Mouse (Mus musculus): Measurements from ENCODE around the gene Gm7030. TPM values are rescaled to one million over a fixed set of nuclear protein-coding genes. Genes with fewer than 3 reads are reported as not detected.

Gm7030 gene
- total RNA-seq, 2 experiments from 2014 or later: not detected

GRCm38 (mm10) chr17:36060829-36061228 is 68.4 kb downstream of the Gm7030 start:
- Histone ChIP-seq H3K27ac (no peak overlapping the region), H3K4me3 (no peak overlapping the region)
- intact Hi-C loops (cut with DNase I): loop anchor here (1.0 to 10.0 kb wide), 3 partner anchors 74 to 130 kb away; no protein-coding TSS in a partner anchor
- peak; percentile 88 for TF ChIP-seq CTCF (IDR thresholded peaks at IDR 0.05)
- DNase-seq (ENCODE audit: extremely low spot score in 1 of 2, low spot score in 2 of 2): peak; percentile 83 to 87

Other genes starting within 250 kb of the Gm7030 start
- 10 to 100 TPM; 30.0 to 39.7 TPM for gene Dhx16, start 249.6 kb downstream of the Gm7030 start, total RNA-seq (2021)
- gene 2310061I04Rik, start 232.0 kb downstream of the Gm7030 start, total RNA-seq (2021): 10 to 100 TPM; 58.9 to 59.3 TPM
- 10 to 100 TPM; 51.8 to 63.6 TPM for gene Atat1, start 219.3 kb downstream of the Gm7030 start, total RNA-seq (2021)
- 10 to 100 TPM; 38.0 to 44.3 TPM for gene Mrps18b, start 213.0 kb downstream of the Gm7030 start, total RNA-seq (2021)
- gene Ppp1r10, start 213.0 kb downstream of the Gm7030 start, total RNA-seq (2021): 10 to 100 TPM; 68.8 to 70.6 TPM
- gene Abcf1, start 159.7 kb downstream of the Gm7030 start, total RNA-seq (2021): 10 to 100 TPM; 70.4 to 72.6 TPM
- gene Gnl1, start 149.6 kb downstream of the Gm7030 start, total RNA-seq (2021): 100 to 1,000 TPM; 186 TPM
- gene Prr3, start 149.2 kb downstream of the Gm7030 start, total RNA-seq (2021): 10 to 100 TPM; 40.8 to 43.9 TPM
- gene H2-T24, start 108.9 kb downstream of the Gm7030 start, total RNA-seq (2021): 1 to 10 TPM; 1.1 to 2.5 TPM
- gene H2-T23, start 96.6 kb downstream of the Gm7030 start, total RNA-seq (2021): 10 to 100 TPM; 13.6 to 17.2 TPM
- 10 to 100 TPM; 13.7 to 14.8 TPM for gene H2-T22, start 86.7 kb downstream of the Gm7030 start, total RNA-seq (2021)
- gene Gm6034, start 86.5 kb downstream of the Gm7030 start, total RNA-seq (2021): not detected
- gene Gm11127, start 71.1 kb downstream of the Gm7030 start, total RNA-seq (2021): 1 to 10 TPM; 1.1 to 1.5 TPM
- gene Gm19684, start 7.7 kb downstream of the Gm7030 start, total RNA-seq (2021): not detected
- gene Gm8909, start 39.1 kb upstream of the Gm7030 start, total RNA-seq (2021): not detected
- not detected for gene H2-T3, start 60.9 kb upstream of the Gm7030 start, total RNA-seq (2021)
- 10 to 100 TPM; 44.5 to 45.1 TPM for gene Rpp21, start 128.6 kb upstream of the Gm7030 start, total RNA-seq (2021)
- gene Trim39, start 142.8 kb upstream of the Gm7030 start, total RNA-seq (2021): 10 to 100 TPM; 25.1 to 27.2 TPM
- not detected for gene H2-M10.2, start 157.1 kb upstream of the Gm7030 start, total RNA-seq (2021)
- gene H2-M10.1, start 196.7 kb upstream of the Gm7030 start, total RNA-seq (2021): not detected
- gene H2-M10.3, start 239.0 kb upstream of the Gm7030 start, total RNA-seq (2021): not detected